Mouse (Mus musculus): ENCODE measurements around the gene Cyb5b. TPM values are rescaled to one million over a fixed set of nuclear protein-coding genes. Genes with fewer than 3 reads are reported as not detected.

The Cyb5b gene
- 129 and 153 TPM in 2 replicates for polyA plus RNA-seq (2012; rRNA removed; ENCODE audit: low replicate concordance)

DNA sequence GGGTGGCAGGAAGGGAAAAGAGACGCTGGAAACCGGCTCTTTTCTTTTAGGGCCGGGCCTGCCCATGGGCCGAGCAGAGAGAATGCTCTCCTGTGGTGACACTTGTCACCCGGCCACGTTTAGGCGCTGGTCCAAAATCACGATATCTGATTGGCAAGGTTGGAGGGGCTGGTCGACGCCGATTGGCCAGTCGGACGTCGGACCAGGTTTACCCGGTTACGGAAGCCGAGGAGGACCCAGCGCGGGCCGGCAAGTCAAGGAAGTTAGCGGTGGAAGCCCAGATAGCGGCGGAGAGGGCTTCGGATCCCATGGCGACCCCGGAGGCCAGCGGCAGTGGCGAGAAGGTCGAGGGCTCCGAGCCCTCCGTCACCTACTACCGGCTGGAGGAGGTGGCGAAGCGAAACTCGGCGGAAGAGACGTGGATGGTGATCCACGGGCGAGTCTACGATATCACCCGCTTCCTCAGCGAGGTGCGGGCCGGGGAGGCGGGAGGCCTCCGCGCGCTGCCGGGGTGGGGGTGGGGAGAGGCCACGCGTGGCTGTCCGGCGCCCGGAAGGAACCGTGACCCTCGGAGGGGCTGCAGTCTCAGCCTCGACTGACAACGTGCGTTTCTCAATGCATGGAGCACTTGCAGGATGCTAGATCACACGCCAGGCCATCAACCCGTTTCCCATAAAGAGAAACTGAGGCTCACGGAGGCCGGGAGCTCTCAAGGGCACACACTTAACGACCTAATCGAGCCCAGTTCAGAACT lies at the start of gene Cyb5b:
Gene Cyb5b, plus strand, starts transcription at position 237 of the 754 bp plus-strand sequence.

Other genes with a start within 250 kb of the Cyb5b start
- 1.2 and 1.8 TPM in 2 replicates for gene Sntb2, start 214.9 kb upstream of the Cyb5b start, polyA plus RNA-seq (2012; rRNA removed; ENCODE audit: low replicate concordance)
- 8.2 and 12.9 TPM in 2 replicates for gene Vps4a, start 119.4 kb upstream of the Cyb5b start, polyA plus RNA-seq (2012; rRNA removed; ENCODE audit: low replicate concordance)
- gene Pdf, start 102.0 kb upstream of the Cyb5b start, polyA plus RNA-seq (2012; rRNA removed; ENCODE audit: low replicate concordance), result 29.4 and 59.3 TPM in 2 replicates
- 17.0 and 17.6 TPM in 2 replicates for gene Cog8, start 94.0 kb upstream of the Cyb5b start, polyA plus RNA-seq (2012; rRNA removed; ENCODE audit: low replicate concordance)
- 7.5 and 11.2 TPM in 2 replicates for gene Nip7, start 93.8 kb upstream of the Cyb5b start, polyA plus RNA-seq (2012; rRNA removed; ENCODE audit: low replicate concordance)
- 7.0 and 9.9 TPM in 2 replicates for gene Tmed6, start 85.0 kb upstream of the Cyb5b start, polyA plus RNA-seq (2012; rRNA removed; ENCODE audit: low replicate concordance)
- 2.9 and 3.7 TPM in 2 replicates for gene Terf2, start 54.1 kb upstream of the Cyb5b start, polyA plus RNA-seq (2012; rRNA removed; ENCODE audit: low replicate concordance)
- gene Nfat5, start 142.8 kb downstream of the Cyb5b start, polyA plus RNA-seq (2012; rRNA removed; ENCODE audit: low replicate concordance), result 3.9 and 4.9 TPM in 2 replicates

Data from duodenum, adult 2 months (tissue).